ENCODE assay signal across 8 mouse cellular contexts in genomic region chr17:14904637-14905265, GRCm38 (mm10). TPM values are rescaled to one million over a fixed set of nuclear protein-coding genes. Genes with fewer than 3 reads are reported as not detected.
A peak's percentile ranks its signal among the peaks of the same experiment; 100 is the strongest.
DNase-seq lines count a peak whose midpoint lies in the region.

No protein-coding gene starts in this region.

- DNase-seq in ovary, postnatal 14 days (ENCODE audit: low spot score): peak; percentile 68
- DNase-seq in ovary, postnatal 36 days (ENCODE audit: low spot score): no peak
- DNase-seq in cerebellum, adult 9-11 months: peak; percentile 21
- DNase-seq in frontal cortex, adult 2 months (ENCODE audit: extremely low spot score in 1 of 2, low spot score in 1 of 2): peak; percentile 49 to 92
- peak; percentile 91 for DNase-seq in hindlimb bud, embryonic 11.5 days (ENCODE audit: extremely low spot score, low read depth, low spot score)
- DNase-seq in layer of hippocampus, postnatal 36 days: peak; percentile 47 to 77
- DNase-seq in lung, postnatal 36 days: peak; percentile 81
- peak; percentile 32 to 49 for DNase-seq in right cerebral cortex, postnatal 36 days (ENCODE audit: low spot score in 2 of 2)

RNA-seq across cellular contexts. Expression of gene Wdr27, which starts 38.2 kb away (rescaled TPM):
- polyA plus RNA-seq in frontal cortex, adult 2 months (2012; rRNA removed): 6.0 and 6.9 TPM in 2 replicates
- 1 to 10 TPM; 2.4 to 3.0 TPM for total RNA-seq in layer of hippocampus, postnatal 36 days (2021)

RNA-seq across cellular contexts. Expression of gene 1600012H06Rik, which starts 38.2 kb away (rescaled TPM):
- polyA plus RNA-seq in frontal cortex, adult 2 months (2012; rRNA removed): 16.9 and 19.6 TPM in 2 replicates
- 10 to 100 TPM; 15.6 to 15.7 TPM for total RNA-seq in layer of hippocampus, postnatal 36 days (2021)

RNA-seq across cellular contexts. Expression of gene Phf10, which starts 56.3 kb away (rescaled TPM):
- polyA plus RNA-seq in frontal cortex, adult 2 months (2012; rRNA removed): 52.0 and 55.6 TPM in 2 replicates
- total RNA-seq in layer of hippocampus, postnatal 36 days (2021): 10 to 100 TPM; 59.6 to 61.6 TPM
